Mouse (Mus musculus) brain, embryonic 18.5 days (tissue): ENCODE measurements around the gene Ccni.

Source experiments
- DNase-seq: peaks from one replicate; pipeline ENCODE4 v3.0.0-alpha.2; 2012; ENCODE audit warnings: low read depth, low spot score

Ccni gene

DNA sequence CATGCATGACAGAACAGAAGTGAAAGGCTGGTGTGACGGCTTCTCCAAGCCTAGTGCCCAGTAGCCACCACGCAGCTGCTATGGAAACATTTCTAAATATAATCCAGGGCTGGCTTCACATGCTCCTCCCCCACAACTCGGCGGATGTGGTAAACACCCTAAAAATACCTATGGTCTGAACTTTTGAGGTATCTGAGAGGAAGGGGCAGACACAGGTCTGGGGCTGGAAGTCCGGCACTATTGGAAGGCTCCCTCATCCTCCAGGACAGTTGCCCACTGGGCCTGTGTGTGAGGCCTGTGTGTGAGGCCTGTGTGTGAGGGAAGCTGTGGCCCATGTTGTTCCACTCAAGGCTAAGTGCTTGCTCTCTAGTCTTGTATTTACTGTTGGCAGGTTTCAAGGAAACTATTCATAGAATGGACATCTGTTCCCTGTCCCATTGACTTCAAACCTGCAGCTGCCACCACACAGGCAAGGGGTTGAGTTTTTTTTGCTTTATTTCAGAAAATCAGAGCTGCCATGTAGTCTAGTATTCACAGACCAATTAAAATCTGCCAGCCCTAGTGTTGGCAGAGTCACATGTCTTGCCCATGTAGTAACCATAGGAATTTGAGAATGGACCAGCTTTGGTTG is 69.2 kb downstream of the Ccni start:
- no peak for DNase-seq

DNA sequence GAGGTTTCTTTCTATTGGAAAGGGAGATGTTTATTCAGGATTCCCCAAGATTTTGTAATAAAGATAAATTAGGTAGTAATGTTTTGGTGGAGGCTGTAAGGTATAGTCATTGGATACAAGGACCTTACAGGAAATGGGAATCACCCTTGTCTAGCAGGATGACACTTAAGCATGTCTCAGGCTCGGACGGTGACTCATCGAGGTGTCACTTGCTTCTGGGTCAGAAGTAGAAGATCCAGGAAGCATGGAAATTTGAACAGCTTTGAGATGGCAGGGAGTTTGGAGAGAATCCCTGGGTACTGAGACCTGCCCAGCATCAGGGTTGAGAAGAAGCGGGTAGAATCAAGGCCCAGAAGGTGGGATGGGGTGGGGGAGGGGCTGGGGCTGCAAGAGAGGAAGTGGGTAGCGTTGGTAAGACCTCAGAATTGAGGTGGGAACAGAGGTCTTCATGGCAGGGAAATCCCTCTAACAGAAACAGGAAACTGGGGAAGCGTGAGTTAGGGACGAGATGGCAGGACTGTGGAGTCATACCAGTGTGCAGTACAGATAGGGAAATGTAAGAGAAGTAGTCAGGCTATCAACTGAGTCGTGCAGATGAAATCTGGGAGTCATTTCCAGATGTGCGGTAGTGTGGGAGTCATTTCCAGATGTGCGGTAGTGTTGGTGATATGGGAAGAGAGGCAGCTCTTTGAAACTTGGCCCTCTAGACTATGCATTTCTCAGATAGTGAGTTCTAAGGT is 70.8 kb downstream of the Ccni start:
- DNase-seq = no peak

DNA sequence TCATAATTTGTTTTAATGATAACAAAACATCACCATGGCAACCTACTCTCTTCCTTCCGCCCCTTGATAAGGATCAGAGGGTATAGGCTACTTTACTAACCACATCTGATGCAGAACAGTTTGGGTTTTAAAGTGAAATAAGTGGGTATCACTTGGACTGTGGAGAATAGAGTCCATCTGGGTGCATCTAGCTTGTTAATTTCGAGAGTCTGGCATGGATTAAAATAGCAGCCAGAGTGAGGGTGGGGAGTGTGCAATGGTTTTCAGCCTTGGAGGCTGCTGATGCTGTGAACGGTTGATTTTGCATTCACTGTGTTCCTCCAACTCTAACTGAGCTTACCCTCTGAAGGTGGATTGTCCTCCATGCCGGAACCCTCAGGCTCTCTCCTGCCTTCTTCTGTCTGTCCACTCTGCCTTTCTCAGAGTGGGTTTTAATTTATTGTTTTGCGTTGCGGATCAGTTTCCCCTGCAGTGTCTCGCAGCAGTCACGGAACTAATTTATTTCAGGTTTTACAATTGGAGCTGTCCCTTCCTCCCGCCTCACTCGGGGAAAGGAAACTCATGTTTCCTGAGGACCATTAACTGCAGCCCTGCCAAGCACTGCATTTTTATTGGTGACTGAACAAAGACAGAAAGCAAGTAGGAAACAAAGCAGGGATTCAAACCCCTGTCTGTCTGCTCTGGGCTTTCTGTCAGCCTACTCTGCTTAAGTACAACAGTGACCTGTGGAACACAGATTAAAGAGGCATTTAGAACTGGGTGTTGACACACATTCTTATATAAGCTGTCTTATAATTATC is 72.7 kb downstream of the Ccni start:
- DNase-seq = no peak
